Mouse (Mus musculus): ENCODE data around the gene Bcr. TPM values are rescaled to one million over a fixed set of nuclear protein-coding genes. Genes with fewer than 3 reads are reported as not detected.

The Bcr gene
- polyA plus RNA-seq, 1 experiment = 11.7 TPM

- no peak for TF ChIP-seq CTCF (IDR thresholded peaks at IDR 0.05; ENCODE audit: control insufficient read depth, insufficient read depth, insufficient replicate concordance, low read depth, low read length)
- no peak for TF ChIP-seq POLR2A (IDR thresholded peaks at IDR 0.05; ENCODE audit: control insufficient read depth, low read depth, low read length)
- Histone ChIP-seq H3K27ac (ENCODE audit: control insufficient read depth, insufficient read depth, low read depth, low read length) (no peak overlapping the region), H3K4me1 (ENCODE audit: control insufficient read depth, insufficient read depth, low read length) (no peaks in the 10 kb centered on the region), H3K4me3 (ENCODE audit: control insufficient read depth, low read depth, low read length) (no peak overlapping the region), H3K36me3 (ENCODE audit: control insufficient read depth, insufficient read depth, low read length) (no peaks in the 10 kb centered on the region), H3K27me3 (ENCODE audit: control insufficient read depth, insufficient read depth, low read length) (no peaks in the 10 kb centered on the region)
Observed at GRCm38 (mm10) chr10:75093252-75093987, 33.0 kb downstream of the Bcr start.

DNA sequence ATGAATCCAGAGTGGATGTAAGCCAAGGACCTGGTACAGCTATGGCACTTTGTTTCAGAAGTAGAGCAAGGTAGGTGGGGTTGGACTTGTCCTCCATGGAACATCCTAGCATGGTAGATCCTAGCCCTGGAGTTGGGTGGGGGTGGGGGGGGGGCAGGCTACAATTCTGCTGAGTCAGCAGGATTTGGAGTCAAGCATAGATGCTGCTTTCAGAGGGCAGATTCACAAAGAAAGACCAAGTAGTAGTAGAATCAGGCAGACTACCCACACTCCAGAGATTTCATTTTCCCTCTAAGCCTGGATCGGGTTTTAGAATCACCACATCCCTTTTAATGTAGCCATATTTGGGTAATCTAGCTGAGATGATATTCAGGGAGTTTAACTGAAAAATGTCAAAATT, 33.9 kb downstream of the Bcr start:
- TF ChIP-seq CTCF (IDR thresholded peaks at IDR 0.05; ENCODE audit: control insufficient read depth, insufficient read depth, insufficient replicate concordance, low read depth, low read length) = no peak
- TF ChIP-seq POLR2A (IDR thresholded peaks at IDR 0.05; ENCODE audit: control insufficient read depth, low read depth, low read length) = no peak
- H3K36me3 ChIP-seq (ENCODE audit: control insufficient read depth, insufficient read depth, low read length) = no peaks in the 10 kb centered on the region
- no peaks in the 10 kb centered on the region for H3K27me3 ChIP-seq (ENCODE audit: control insufficient read depth, insufficient read depth, low read length)
- no peak overlapping the region for H3K4me3 ChIP-seq (ENCODE audit: control insufficient read depth, low read depth, low read length)
- no peak overlapping the region for H3K27ac ChIP-seq (ENCODE audit: control insufficient read depth, insufficient read depth, low read depth, low read length)
- no peaks in the 10 kb centered on the region for H3K4me1 ChIP-seq (ENCODE audit: control insufficient read depth, insufficient read depth, low read length)

- Histone ChIP-seq H3K4me3 (ENCODE audit: control insufficient read depth, low read depth, low read length) (no peak overlapping the region), H3K4me1 (ENCODE audit: control insufficient read depth, insufficient read depth, low read length) (no peaks in the 10 kb centered on the region), H3K27ac (ENCODE audit: control insufficient read depth, insufficient read depth, low read depth, low read length) (no peak overlapping the region), H3K27me3 (ENCODE audit: control insufficient read depth, insufficient read depth, low read length) (no peaks in the 10 kb centered on the region), H3K36me3 (ENCODE audit: control insufficient read depth, insufficient read depth, low read length) (no peaks in the 10 kb centered on the region)
- TF ChIP-seq POLR2A (IDR thresholded peaks at IDR 0.05; ENCODE audit: control insufficient read depth, low read depth, low read length) (no peak), CTCF (IDR thresholded peaks at IDR 0.05; ENCODE audit: control insufficient read depth, insufficient read depth, insufficient replicate concordance, low read depth, low read length) (no peak)
Observed at GRCm38 (mm10) chr10:75095216-75095615, 34.8 kb downstream of the Bcr start.

DNA sequence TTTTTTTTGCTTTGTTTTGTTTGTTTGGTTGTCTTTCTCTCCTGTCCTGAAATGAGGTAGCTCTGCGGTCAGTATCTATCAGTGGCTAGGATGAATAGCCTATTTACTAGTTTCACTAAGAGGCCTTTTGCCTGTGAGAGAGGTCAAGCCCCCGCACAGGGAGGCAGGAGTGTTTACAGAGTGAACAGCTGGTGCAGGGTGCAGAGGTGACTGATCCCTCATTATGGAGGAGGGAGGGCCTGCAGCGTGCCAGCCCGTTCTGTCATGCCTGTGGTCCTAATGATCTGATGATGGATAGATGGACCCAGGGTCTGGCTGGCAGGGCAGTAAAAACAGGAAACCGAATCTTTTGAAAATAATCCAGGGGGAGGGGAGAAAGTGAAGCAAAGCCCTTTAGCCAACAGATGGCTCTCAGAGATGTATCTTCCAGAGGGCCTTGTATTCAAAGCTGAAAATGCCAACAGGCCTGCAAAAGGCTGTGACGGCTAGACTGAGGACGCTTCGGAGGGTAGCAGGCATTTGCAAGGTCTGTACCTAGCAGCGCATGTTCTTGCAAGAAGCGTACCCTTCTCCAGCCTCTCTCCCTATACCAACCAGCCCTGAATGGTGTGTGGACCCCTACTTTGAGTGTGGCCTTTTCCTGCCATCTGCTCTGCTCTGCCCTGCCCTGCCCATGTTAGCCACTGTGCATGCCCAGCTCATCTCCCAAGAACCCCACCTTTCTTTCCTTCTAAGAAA, 38.2 kb downstream of the Bcr start:
- H3K4me1 ChIP-seq (ENCODE audit: control insufficient read depth, insufficient read depth, low read length) = no peaks in the 10 kb centered on the region
- no peak overlapping the region for H3K27ac ChIP-seq (ENCODE audit: control insufficient read depth, insufficient read depth, low read depth, low read length)
- no peaks in the 10 kb centered on the region for H3K36me3 ChIP-seq (ENCODE audit: control insufficient read depth, insufficient read depth, low read length)
- H3K27me3 ChIP-seq (ENCODE audit: control insufficient read depth, insufficient read depth, low read length) = no peaks in the 10 kb centered on the region
- TF ChIP-seq POLR2A (IDR thresholded peaks at IDR 0.05; ENCODE audit: control insufficient read depth, low read depth, low read length) = no peak
- TF ChIP-seq CTCF (IDR thresholded peaks at IDR 0.05; ENCODE audit: control insufficient read depth, insufficient read depth, insufficient replicate concordance, low read depth, low read length) = no peak
- H3K4me3 ChIP-seq (ENCODE audit: control insufficient read depth, low read depth, low read length) = no peak overlapping the region

DNA sequence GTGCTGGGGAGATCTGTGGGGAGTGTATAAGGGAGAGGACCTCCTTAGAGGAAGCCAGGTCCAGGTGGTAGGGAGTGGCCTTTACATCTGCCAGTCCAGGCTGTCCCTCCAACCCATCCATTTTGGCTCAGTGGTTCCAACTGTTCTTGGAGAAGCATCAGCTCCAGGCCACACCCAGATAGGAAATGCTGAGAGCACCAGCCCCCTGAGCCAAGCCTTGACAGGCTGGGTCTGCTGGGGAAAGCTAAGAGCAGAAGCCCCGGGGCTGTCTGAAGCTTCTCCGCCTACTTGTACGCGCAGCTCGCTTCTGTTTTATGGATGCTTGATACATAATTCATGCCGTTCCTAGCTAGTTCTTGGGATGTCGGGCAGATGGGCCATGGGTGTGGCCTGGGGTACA, 39.9 kb downstream of the Bcr start:
- Histone ChIP-seq H3K4me1 (ENCODE audit: control insufficient read depth, insufficient read depth, low read length) (peaks cover 4% of the 10 kb centered on the region), H3K27ac (ENCODE audit: control insufficient read depth, insufficient read depth, low read depth, low read length) (no peak overlapping the region), H3K4me3 (ENCODE audit: control insufficient read depth, low read depth, low read length) (no peak overlapping the region), H3K27me3 (ENCODE audit: control insufficient read depth, insufficient read depth, low read length) (no peaks in the 10 kb centered on the region), H3K36me3 (ENCODE audit: control insufficient read depth, insufficient read depth, low read length) (no peaks in the 10 kb centered on the region)
- TF ChIP-seq POLR2A (IDR thresholded peaks at IDR 0.05; ENCODE audit: control insufficient read depth, low read depth, low read length) (no peak), CTCF (IDR thresholded peaks at IDR 0.05; ENCODE audit: control insufficient read depth, insufficient read depth, insufficient replicate concordance, low read depth, low read length) (no peak)

DNA sequence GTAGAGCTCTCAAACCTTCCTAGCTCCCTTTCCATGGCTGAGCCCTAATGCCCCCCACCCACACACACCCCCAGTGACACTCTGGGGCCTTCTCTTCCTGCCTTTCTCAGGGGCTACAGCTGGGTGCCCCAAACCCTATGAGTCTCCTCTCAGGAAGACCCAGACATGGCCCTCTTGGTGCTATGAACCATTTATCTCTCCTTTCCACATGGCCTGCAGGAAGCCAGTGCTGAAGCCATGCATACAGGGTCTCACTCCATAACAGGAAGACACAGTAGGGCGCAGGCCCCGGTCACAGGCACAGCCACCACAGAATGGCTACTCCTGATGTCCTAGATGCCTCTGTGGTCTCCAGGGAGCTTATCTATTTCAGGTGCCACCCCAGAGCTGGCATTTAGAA, 43.1 kb downstream of the Bcr start:
- TF ChIP-seq POLR2A (IDR thresholded peaks at IDR 0.05; ENCODE audit: control insufficient read depth, low read depth, low read length) = no peak
- no peak for TF ChIP-seq CTCF (IDR thresholded peaks at IDR 0.05; ENCODE audit: control insufficient read depth, insufficient read depth, insufficient replicate concordance, low read depth, low read length)
- no peak overlapping the region for H3K27ac ChIP-seq (ENCODE audit: control insufficient read depth, insufficient read depth, low read depth, low read length)
- peaks cover 4% of the 10 kb centered on the region for H3K4me1 ChIP-seq (ENCODE audit: control insufficient read depth, insufficient read depth, low read length)
- H3K36me3 ChIP-seq (ENCODE audit: control insufficient read depth, insufficient read depth, low read length) = no peaks in the 10 kb centered on the region
- no peak overlapping the region for H3K4me3 ChIP-seq (ENCODE audit: control insufficient read depth, low read depth, low read length)
- no peaks in the 10 kb centered on the region for H3K27me3 ChIP-seq (ENCODE audit: control insufficient read depth, insufficient read depth, low read length)

- Histone ChIP-seq H3K27me3 (ENCODE audit: control insufficient read depth, insufficient read depth, low read length) (no peaks in the 10 kb centered on the region), H3K36me3 (ENCODE audit: control insufficient read depth, insufficient read depth, low read length) (no peaks in the 10 kb centered on the region), H3K4me1 (ENCODE audit: control insufficient read depth, insufficient read depth, low read length) (peaks cover 4% of the 10 kb centered on the region), H3K4me3 (ENCODE audit: control insufficient read depth, low read depth, low read length) (no peak overlapping the region), H3K27ac (ENCODE audit: control insufficient read depth, insufficient read depth, low read depth, low read length) (no peak overlapping the region)
- TF ChIP-seq POLR2A (IDR thresholded peaks at IDR 0.05; ENCODE audit: control insufficient read depth, low read depth, low read length) (no peak), CTCF (IDR thresholded peaks at IDR 0.05; ENCODE audit: control insufficient read depth, insufficient read depth, insufficient replicate concordance, low read depth, low read length) (no peak)
Observed at GRCm38 (mm10) chr10:75104191-75105098, 44.1 kb downstream of the Bcr start.

All from testis, adult 2 months (tissue).